Mouse (Mus musculus): Measurements from ENCODE around the gene Phactr1. TPM values are rescaled to one million over a fixed set of nuclear protein-coding genes. Genes with fewer than 3 reads are reported as not detected.
"Not testable (repeated sequence)": the region's sequence is repeated elsewhere in the genome, so short reads cannot be mapped to it uniquely, and the experiment has no call there.

The Phactr1 gene
- polyA plus RNA-seq, 1 experiment from 2014 or later, result 6.0 TPM

GRCm38 (mm10) chr13:42944106-42944505 is 263.7 kb downstream of the Phactr1 start:
- no peak overlapping the region for H3K27ac ChIP-seq (ENCODE audit: low read length)
- H3K4me2 ChIP-seq (ENCODE audit: low read depth, low read length), result no peak overlapping the region
- no peak overlapping the region for H3K9ac ChIP-seq (ENCODE audit: low read depth, low read length)
- ATAC-seq, result no peak
- no peak overlapping the region for H3K4me3 ChIP-seq (ENCODE audit: low read length)
- WGBS, result 62% methylated on average over 3 of the region's 3 CpGs
- no peaks in the 10 kb centered on the region for H3K9me3 ChIP-seq (ENCODE audit: control insufficient read depth, low read length)
- no peaks in the 10 kb centered on the region for H3K4me1 ChIP-seq (ENCODE audit: control insufficient read depth, insufficient read depth, low read length)
- no peaks in the 10 kb centered on the region for H3K36me3 ChIP-seq (ENCODE audit: control insufficient read depth, insufficient read depth, low read length)
- H3K27me3 ChIP-seq (replicated peaks; ENCODE audit: control insufficient read depth, insufficient read depth, low read length), result no peaks in the 10 kb centered on the region

- H3K4me1 ChIP-seq (ENCODE audit: control insufficient read depth, insufficient read depth, low read length); H3K36me3 ChIP-seq (ENCODE audit: control insufficient read depth, insufficient read depth, low read length); H3K4me2 ChIP-seq (ENCODE audit: low read depth, low read length); H3K27me3 ChIP-seq (replicated peaks; ENCODE audit: control insufficient read depth, insufficient read depth, low read length); H3K9ac ChIP-seq (ENCODE audit: low read depth, low read length); H3K9me3 ChIP-seq (ENCODE audit: control insufficient read depth, low read length); H3K27ac ChIP-seq (ENCODE audit: low read length); H3K4me3 ChIP-seq (ENCODE audit: low read length); ATAC-seq: not testable (repeated sequence)
- 39% methylated on average over 3 of the region's 4 CpGs for WGBS
These were observed 264.8 kb downstream of the Phactr1 start for GRCm38 (mm10) chr13:42945201-42945600.

- Histone ChIP-seq H3K4me1 (ENCODE audit: control insufficient read depth, insufficient read depth, low read length) (no peaks in the 10 kb centered on the region), H3K4me2 (ENCODE audit: low read depth, low read length) (no peak overlapping the region), H3K9ac (ENCODE audit: low read depth, low read length) (no peak overlapping the region), H3K27me3 (replicated peaks; ENCODE audit: control insufficient read depth, insufficient read depth, low read length) (no peaks in the 10 kb centered on the region), H3K27ac (ENCODE audit: low read length) (no peak overlapping the region), H3K4me3 (ENCODE audit: low read length) (no peak overlapping the region), H3K9me3 (ENCODE audit: control insufficient read depth, low read length) (no peaks in the 10 kb centered on the region), H3K36me3 (ENCODE audit: control insufficient read depth, insufficient read depth, low read length) (no peaks in the 10 kb centered on the region)
- 86% methylated on average over 10 of the region's 10 CpGs for WGBS
- ATAC-seq, result no peak
These were observed 268.4 kb downstream of the Phactr1 start for GRCm38 (mm10) chr13:42948717-42949265.

- Histone ChIP-seq H3K27ac (ENCODE audit: low read length) (no peak overlapping the region), H3K4me3 (ENCODE audit: low read length) (no peak overlapping the region), H3K27me3 (replicated peaks; ENCODE audit: control insufficient read depth, insufficient read depth, low read length) (no peaks in the 10 kb centered on the region), H3K36me3 (ENCODE audit: control insufficient read depth, insufficient read depth, low read length) (no peaks in the 10 kb centered on the region), H3K9ac (ENCODE audit: low read depth, low read length) (no peak overlapping the region), H3K4me1 (ENCODE audit: control insufficient read depth, insufficient read depth, low read length) (no peaks in the 10 kb centered on the region), H3K4me2 (ENCODE audit: low read depth, low read length) (no peak overlapping the region), H3K9me3 (ENCODE audit: control insufficient read depth, low read length) (no peaks in the 10 kb centered on the region)
- no peak for ATAC-seq
- 68% methylated on average over 5 of the region's 5 CpGs for WGBS
These were observed 268.9 kb downstream of the Phactr1 start for GRCm38 (mm10) chr13:42949336-42949735.

GRCm38 (mm10) chr13:42950056-42950455 is 269.6 kb downstream of the Phactr1 start:
- Histone ChIP-seq H3K9ac (ENCODE audit: low read depth, low read length) (no peak overlapping the region), H3K9me3 (ENCODE audit: control insufficient read depth, low read length) (no peaks in the 10 kb centered on the region), H3K27me3 (replicated peaks; ENCODE audit: control insufficient read depth, insufficient read depth, low read length) (no peaks in the 10 kb centered on the region), H3K36me3 (ENCODE audit: control insufficient read depth, insufficient read depth, low read length) (no peaks in the 10 kb centered on the region), H3K4me1 (ENCODE audit: control insufficient read depth, insufficient read depth, low read length) (no peaks in the 10 kb centered on the region), H3K4me2 (ENCODE audit: low read depth, low read length) (no peak overlapping the region), H3K27ac (ENCODE audit: low read length) (no peak overlapping the region), H3K4me3 (ENCODE audit: low read length) (no peak overlapping the region)
- WGBS, result 78% methylated on average over 3 of the region's 3 CpGs
- ATAC-seq, result no peak

- no peak overlapping the region for H3K9ac ChIP-seq (ENCODE audit: low read depth, low read length)
- no peaks in the 10 kb centered on the region for H3K4me1 ChIP-seq (ENCODE audit: control insufficient read depth, insufficient read depth, low read length)
- ATAC-seq, result no peak
- 70% methylated on average over 15 of the region's 15 CpGs for WGBS
- no peak overlapping the region for H3K27ac ChIP-seq (ENCODE audit: low read length)
- no peaks in the 10 kb centered on the region for H3K36me3 ChIP-seq (ENCODE audit: control insufficient read depth, insufficient read depth, low read length)
- no peaks in the 10 kb centered on the region for H3K9me3 ChIP-seq (ENCODE audit: control insufficient read depth, low read length)
- no peaks in the 10 kb centered on the region for H3K27me3 ChIP-seq (replicated peaks; ENCODE audit: control insufficient read depth, insufficient read depth, low read length)
- no peak overlapping the region for H3K4me3 ChIP-seq (ENCODE audit: low read length)
- H3K4me2 ChIP-seq (ENCODE audit: low read depth, low read length), result no peak overlapping the region
These were observed 271.8 kb downstream of the Phactr1 start for GRCm38 (mm10) chr13:42952037-42952721.

- no peak for ATAC-seq
- Histone ChIP-seq H3K27me3 (replicated peaks; ENCODE audit: control insufficient read depth, insufficient read depth, low read length) (no peaks in the 10 kb centered on the region), H3K4me1 (ENCODE audit: control insufficient read depth, insufficient read depth, low read length) (no peaks in the 10 kb centered on the region), H3K36me3 (ENCODE audit: control insufficient read depth, insufficient read depth, low read length) (no peaks in the 10 kb centered on the region), H3K9ac (ENCODE audit: low read depth, low read length) (no peak overlapping the region), H3K9me3 (ENCODE audit: control insufficient read depth, low read length) (no peaks in the 10 kb centered on the region), H3K4me3 (ENCODE audit: low read length) (no peak overlapping the region), H3K4me2 (ENCODE audit: low read depth, low read length) (no peak overlapping the region), H3K27ac (ENCODE audit: low read length) (no peak overlapping the region)
- WGBS, result 98% methylated on average over 6 of the region's 6 CpGs
These were observed 272.6 kb downstream of the Phactr1 start for GRCm38 (mm10) chr13:42953071-42953470.

- no peak for ATAC-seq
- 78% methylated on average over 5 of the region's 5 CpGs for WGBS
- no peaks in the 10 kb centered on the region for H3K36me3 ChIP-seq (ENCODE audit: control insufficient read depth, insufficient read depth, low read length)
These were observed 273.7 kb downstream of the Phactr1 start for GRCm38 (mm10) chr13:42954116-42954515.

GRCm38 (mm10) chr13:42956327-42956726 is 275.9 kb downstream of the Phactr1 start:
- Histone ChIP-seq H3K36me3 (ENCODE audit: control insufficient read depth, insufficient read depth, low read length) (no peaks in the 10 kb centered on the region), H3K4me2 (ENCODE audit: low read depth, low read length) (no peak overlapping the region)

More at GRCm38 (mm10) chr13:42954116-42954515, 273.7 kb downstream of the Phactr1 start:
- Histone ChIP-seq H3K9ac (ENCODE audit: low read depth, low read length) (no peak overlapping the region), H3K4me1 (ENCODE audit: control insufficient read depth, insufficient read depth, low read length) (no peaks in the 10 kb centered on the region), H3K27me3 (replicated peaks; ENCODE audit: control insufficient read depth, insufficient read depth, low read length) (no peaks in the 10 kb centered on the region), H3K4me2 (ENCODE audit: low read depth, low read length) (no peak overlapping the region), H3K9me3 (ENCODE audit: control insufficient read depth, low read length) (no peaks in the 10 kb centered on the region), H3K27ac (ENCODE audit: low read length) (no peak overlapping the region), H3K4me3 (ENCODE audit: low read length) (no peak overlapping the region)

GRCm38 (mm10) chr13:42957856-42958255 is 277.4 kb downstream of the Phactr1 start:
- Histone ChIP-seq H3K27me3 (replicated peaks; ENCODE audit: control insufficient read depth, insufficient read depth, low read length) (no peaks in the 10 kb centered on the region), H3K4me2 (ENCODE audit: low read depth, low read length) (no peak overlapping the region), H3K9me3 (ENCODE audit: control insufficient read depth, low read length) (no peaks in the 10 kb centered on the region), H3K36me3 (ENCODE audit: control insufficient read depth, insufficient read depth, low read length) (no peaks in the 10 kb centered on the region), H3K4me1 (ENCODE audit: control insufficient read depth, insufficient read depth, low read length) (no peaks in the 10 kb centered on the region), H3K27ac (ENCODE audit: low read length) (no peak overlapping the region), H3K4me3 (ENCODE audit: low read length) (no peak overlapping the region), H3K9ac (ENCODE audit: low read depth, low read length) (no peak overlapping the region)
- no peak for ATAC-seq
- WGBS, result 61% methylated on average over 7 of the region's 7 CpGs

More at GRCm38 (mm10) chr13:42956327-42956726, 275.9 kb downstream of the Phactr1 start:
- Histone ChIP-seq H3K9me3 (ENCODE audit: control insufficient read depth, low read length) (no peaks in the 10 kb centered on the region), H3K27ac (ENCODE audit: low read length) (no peak overlapping the region), H3K4me1 (ENCODE audit: control insufficient read depth, insufficient read depth, low read length) (no peaks in the 10 kb centered on the region), H3K27me3 (replicated peaks; ENCODE audit: control insufficient read depth, insufficient read depth, low read length) (no peaks in the 10 kb centered on the region), H3K4me3 (ENCODE audit: low read length) (no peak overlapping the region), H3K9ac (ENCODE audit: low read depth, low read length) (no peak overlapping the region)
- 82% methylated on average over 10 of the region's 10 CpGs for WGBS
- no peak for ATAC-seq
